Mouse (Mus musculus) cerebellum, postnatal 25 days (tissue): Measurements from ENCODE around the gene Guca2a.

Experiments
- DNase-seq, 2 experiments: peaks; one replicate each; pipeline ENCODE4 v3.0.0; 2021; ENCODE audit warnings: mixed read lengths in 2 of 2

Guca2a gene

DNA sequence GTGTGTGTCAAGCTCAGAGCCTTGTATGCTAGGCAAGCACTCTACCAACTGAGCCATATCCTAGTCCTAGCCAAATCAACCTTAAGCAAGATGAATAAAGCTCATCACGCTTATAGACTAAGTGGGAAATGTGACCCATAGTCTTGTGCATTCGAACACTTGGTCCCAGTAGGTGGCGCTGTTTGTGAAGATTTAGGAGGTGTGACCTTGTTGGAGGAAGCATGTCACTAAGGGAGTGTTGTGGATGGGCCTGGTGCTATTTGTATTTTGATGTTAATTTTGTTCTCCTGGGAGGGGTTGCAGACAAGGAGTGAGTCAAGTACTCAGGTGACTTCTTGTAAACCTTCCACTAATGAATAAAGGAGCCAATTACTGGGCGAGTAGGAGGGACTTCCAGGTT is 5.2 kb downstream of the Guca2a start:
- no peak for DNase-seq

DNA sequence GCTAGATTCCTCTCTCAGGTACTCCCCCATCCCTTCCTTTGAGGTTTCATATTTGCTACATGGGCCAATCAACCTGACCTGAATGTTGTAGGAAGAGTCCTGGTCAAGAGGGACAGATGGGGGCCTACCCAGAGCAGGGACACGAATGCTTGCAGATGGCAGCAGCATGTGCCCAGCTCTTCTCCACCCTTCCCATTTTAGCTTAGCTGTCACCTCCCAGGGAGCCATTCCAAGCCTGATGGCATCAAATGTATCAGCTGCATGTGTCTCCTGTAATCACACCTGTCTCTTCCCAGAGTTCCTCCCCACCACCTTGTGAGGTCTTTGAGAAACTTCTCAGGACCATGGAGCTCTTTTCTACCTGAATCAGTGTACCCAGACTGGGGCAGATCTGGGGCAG is 19.5 kb downstream of the Guca2a start:
- peak in 1 of 2 experiments; percentile 25 for DNase-seq

DNA sequence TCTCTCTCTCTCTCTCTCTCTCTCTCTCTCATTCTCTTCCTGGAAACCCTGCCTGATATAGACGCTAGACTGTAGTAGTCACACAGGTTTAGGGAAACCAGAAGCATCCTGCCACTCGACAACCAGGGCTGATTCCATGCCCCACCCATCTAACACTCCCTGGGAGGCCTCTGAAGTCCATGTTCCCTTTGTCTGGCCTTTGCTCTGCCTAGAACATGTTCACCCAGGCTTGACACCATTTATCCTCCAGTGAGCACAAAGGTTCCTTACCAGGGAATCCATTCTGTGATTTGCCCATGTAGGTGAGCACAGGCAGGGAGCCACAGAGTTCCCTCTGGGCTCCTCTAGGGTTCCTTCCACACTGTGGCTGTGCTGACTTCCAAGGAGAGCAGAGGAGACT is 20.7 kb downstream of the Guca2a start:
- DNase-seq, result no peak

DNA sequence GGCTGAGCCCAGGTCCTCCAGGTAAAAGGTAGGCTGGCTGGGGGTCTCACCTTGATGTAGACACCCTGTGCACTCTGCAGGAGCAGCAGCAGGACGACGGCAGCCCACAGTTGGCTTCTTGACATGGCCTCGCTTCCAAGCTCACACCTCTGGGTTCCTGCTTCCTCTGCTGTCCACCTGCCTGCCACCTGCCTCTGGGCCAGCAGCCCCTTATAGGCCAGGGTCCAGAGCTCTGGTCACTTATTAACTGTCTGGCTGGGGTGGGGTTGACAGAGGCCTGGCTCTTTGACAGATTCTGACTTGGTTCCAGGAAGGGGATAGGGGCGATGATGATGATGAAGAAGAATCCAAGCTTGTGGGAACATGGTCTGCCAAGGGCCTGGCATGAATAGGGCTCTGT is 21.2 kb downstream of the Guca2a start, which contains the start of gene Guca2b:
Gene Guca2b (minus strand): TSS at position 224 of the 400 bp plus-strand sequence.
- no peak for DNase-seq

- no peak for DNase-seq
Measured at GRCm38 (mm10) chr4:119660007-119660406, 22.5 kb downstream of the Guca2a start.

- DNase-seq, result no peak
Measured at GRCm38 (mm10) chr4:119662151-119662550, 24.6 kb downstream of the Guca2a start.

- DNase-seq, result no peak
Measured at GRCm38 (mm10) chr4:119662976-119663375, 25.5 kb downstream of the Guca2a start.

- no peak for DNase-seq
Measured at GRCm38 (mm10) chr4:119663409-119664095, 26.0 kb downstream of the Guca2a start.

GRCm38 (mm10) chr4:119665166-119665565 is 27.7 kb downstream of the Guca2a start:
- DNase-seq, result no peak

DNA sequence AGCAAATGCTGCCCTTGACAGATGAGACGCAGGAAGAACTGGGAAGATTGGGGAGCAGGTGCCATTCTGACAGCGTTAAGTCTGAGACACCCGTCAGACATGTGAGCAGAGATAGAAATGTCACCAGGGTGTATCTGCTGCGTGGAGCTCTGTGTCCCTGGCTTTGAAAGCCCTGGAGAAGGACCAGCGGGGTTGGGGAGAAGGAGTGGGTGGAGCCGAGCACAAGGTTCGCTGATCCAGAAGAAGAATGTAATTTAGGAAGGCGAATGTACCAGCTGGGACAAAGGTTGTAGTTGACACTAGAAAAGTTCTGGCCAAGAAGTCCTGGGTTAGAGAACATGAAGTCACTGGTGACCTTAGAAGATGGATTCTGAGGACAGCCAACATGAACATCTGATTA is 28.6 kb downstream of the Guca2a start:
- DNase-seq, result no peak

DNA sequence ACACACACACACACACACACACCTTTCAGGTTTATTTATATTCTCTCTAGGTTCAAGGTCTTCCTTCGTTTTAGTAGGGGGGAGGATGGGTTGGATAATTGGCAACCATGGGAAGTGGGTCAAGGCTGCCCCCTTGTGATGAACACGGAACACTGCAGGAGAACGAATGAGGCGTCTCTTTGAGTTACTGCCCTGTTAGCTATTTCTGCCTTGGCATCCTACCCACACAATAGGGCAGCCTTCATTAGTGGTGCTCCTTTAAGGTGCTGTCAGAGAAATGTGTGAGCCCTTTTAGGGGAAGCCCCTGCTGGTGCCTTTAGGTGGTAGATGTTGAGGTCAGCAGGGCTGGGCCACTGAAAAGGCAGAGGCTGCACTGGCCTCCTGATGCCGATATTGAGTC is 29.9 kb downstream of the Guca2a start:
- DNase-seq, result peak; percentile 51 to 59

DNA sequence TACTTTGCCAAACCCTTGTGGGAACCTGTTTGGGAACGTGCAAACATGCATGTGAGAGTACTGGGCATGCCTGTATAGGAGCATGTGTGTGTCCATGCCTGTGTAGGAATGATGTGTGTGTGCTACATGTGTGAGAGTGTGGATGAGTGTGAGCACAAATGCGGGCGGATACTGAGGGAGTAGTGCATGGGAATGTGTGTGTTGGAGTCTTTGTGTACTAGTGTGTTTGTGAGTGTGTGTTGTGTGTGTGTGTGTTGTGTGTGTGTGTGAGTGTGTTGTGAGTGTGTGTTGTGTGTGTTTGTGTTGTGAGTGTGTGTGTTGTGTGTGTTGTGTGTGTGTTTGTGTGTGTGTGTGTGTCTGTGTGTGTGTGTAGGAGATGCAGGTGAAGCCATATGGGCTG is 30.7 kb downstream of the Guca2a start:
- DNase-seq, result no peak

GRCm38 (mm10) chr4:119668596-119668995 is 31.1 kb downstream of the Guca2a start:
- no peak for DNase-seq

DNA sequence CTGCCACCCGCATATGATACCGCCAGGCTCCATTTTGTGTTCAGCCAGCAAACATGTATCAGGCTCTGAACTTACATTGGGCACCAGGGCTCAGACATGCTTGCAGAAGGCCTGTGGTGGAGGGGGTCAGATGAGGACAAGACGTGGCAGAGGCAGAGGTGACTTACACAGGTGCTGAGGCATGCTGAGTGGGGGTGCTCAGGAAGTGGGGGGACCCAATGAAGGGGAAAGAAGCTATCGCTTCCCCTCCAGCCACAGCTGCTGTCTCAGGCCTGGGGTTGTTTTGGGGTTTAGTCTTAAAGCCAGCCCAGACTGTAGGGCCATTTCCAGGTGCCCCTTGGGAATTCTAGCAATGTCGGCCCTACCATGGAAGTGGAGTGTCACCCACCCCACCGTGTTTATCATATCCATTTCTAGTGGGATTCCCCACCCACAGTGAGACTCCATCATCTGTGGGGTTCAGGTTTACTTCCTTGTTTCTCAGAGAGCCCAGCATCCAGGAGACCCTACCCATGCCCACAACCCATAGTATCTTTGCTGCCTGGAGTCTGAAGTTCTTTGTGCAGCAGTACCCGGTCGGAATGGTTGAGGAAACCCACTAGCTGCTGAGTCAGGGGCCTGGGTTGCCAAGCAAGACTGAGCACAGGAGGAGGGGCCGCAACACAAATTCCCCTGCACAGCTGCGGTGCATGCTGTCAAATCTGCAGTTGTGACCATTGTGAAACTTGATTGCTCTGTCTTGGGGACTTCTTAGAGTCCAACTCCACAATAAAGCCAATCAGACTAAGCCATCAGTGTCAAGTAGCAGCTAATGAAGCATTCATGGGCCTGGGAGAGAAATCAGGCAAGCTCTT is 32.1 kb downstream of the Guca2a start:
- DNase-seq, result no peak

GRCm38 (mm10) chr4:119670210-119670555 is 32.7 kb downstream of the Guca2a start:
- no peak for DNase-seq

DNA sequence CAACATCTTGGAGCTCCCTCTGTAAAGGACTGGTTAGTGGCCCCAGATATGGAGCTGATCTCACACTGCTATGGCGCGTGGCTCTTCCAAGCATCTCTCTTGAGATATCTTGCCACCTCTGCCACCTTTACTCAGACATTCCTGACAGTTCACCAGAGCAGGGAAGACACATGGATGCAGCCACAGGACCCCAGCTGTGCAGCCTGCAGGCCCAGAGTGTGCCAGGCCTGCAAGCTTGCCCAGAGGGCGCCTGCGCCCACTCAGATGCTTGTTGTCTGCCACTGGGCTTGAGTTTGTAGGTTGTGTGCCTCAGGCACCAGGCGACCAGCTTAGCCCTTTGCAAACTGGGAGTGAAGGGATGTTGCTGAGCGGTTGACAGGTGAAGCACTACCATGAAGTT is 33.2 kb downstream of the Guca2a start:
- DNase-seq, result peak in 1 of 2 experiments; percentile 35

GRCm38 (mm10) chr4:119671164-119671563 is 33.7 kb downstream of the Guca2a start:
- no peak for DNase-seq

DNA sequence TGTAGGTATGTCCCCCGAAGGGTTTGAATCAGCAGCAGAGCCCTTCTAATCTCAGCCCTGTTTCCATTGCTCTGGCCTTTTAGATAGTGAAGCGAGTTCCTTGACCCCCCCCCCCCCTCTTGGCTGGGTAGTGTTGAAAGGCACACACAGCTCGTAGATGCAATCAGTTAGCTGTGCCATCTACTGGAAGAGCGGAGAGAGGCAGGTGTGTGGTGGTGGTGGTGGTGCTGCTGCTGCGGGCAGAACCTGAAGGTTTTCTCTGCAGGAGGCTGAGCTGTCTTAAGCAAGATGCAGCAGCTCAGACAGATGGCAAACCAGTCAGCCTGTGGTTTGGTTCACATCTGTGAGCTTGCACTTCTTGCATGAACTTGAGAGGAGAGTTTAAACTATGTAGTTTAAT is 35.2 kb downstream of the Guca2a start:
- peak in 1 of 2 experiments; percentile 29 for DNase-seq

- DNase-seq, result peak in 1 of 2 experiments; percentile 23
Measured at GRCm38 (mm10) chr4:119682596-119682995, 45.1 kb downstream of the Guca2a start.

DNA sequence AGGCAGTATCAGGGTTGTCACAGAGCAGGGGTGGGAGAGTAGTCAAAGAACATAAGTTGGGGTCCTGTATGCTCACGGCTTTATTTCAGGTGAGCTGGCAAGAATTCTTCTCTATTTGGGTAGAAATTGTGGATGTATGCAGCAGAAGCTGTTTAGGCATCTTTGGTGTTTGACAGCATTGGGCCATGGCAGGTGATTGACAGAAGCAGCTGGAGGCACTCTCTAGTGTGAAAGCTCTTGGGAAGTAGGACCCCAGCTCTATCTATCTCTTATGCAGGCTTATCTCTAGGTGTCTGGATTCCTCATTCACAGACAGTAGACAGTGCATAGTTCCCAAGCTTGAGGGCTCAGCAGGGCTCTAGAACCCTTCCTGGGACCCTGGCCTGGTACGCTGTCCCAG is 48.2 kb downstream of the Guca2a start:
- DNase-seq, result no peak
